Mouse (Mus musculus) midbrain, embryonic 16.5 days (tissue): ENCODE data around the gene Rpap2. TPM values are rescaled to one million over a fixed set of nuclear protein-coding genes. Genes with fewer than 3 reads are reported as not detected.

Source experiments
- ATAC-seq: fragments of 200-750 bp; cut with Nextera tagmentation; 2 replicates; pipeline ENCODE4 v1.8.0; 2017; ENCODE audit warnings: moderate TSS enrichment
- H3K27ac ChIP-seq: fragments of 300-500 bp; sonication (generic); 2 replicates; pipeline ENCODE4 v1.5.1; 2014; ENCODE audit warnings: mild to moderate bottlenecking, low read length, mixed read lengths
- H3K27me3 ChIP-seq: fragments of 300-500 bp; sonication (generic); 2 replicates; pipeline ENCODE4 v1.6.1; 2014; ENCODE audit warnings: low read depth, low read length, mixed read lengths; ENCODE audit not compliant: control insufficient read depth, insufficient read depth
- H3K36me3 ChIP-seq: fragments of 300-500 bp; sonication (generic); 2 replicates; pipeline ENCODE4 v1.6.1; 2014; ENCODE audit warnings: mild to moderate bottlenecking, low read length, moderate library complexity, mixed read lengths; ENCODE audit not compliant: control insufficient read depth, insufficient read depth
- H3K4me1 ChIP-seq: fragments of 300-500 bp; sonication (generic); 2 replicates; pipeline ENCODE4 v1.6.1; 2014; ENCODE audit warnings: mild to moderate bottlenecking, low read length, mixed read lengths; ENCODE audit not compliant: control insufficient read depth, insufficient read depth
- H3K4me2 ChIP-seq: fragments of 300-500 bp; sonication (generic); 2 replicates; pipeline ENCODE4 v1.6.1; 2014; ENCODE audit warnings: mild to moderate bottlenecking, low read length, mixed read lengths
- H3K4me3 ChIP-seq: fragments of 300-500 bp; sonication (generic); 2 replicates; pipeline ENCODE4 v1.5.1; 2014; ENCODE audit warnings: low read depth, mild to moderate bottlenecking, low read length, moderate library complexity, mixed read lengths
- H3K9ac ChIP-seq: fragments of 300-500 bp; sonication (generic); 2 replicates; pipeline ENCODE4 v1.6.1; 2014; ENCODE audit warnings: low read depth, low read length, mixed read lengths
- H3K9me3 ChIP-seq: fragments of 300-500 bp; sonication (generic); replicated peaks from 2 replicates; pipeline ENCODE4 v1.6.1; 2014; ENCODE audit warnings: mild to moderate bottlenecking, low read length, mixed read lengths; ENCODE audit not compliant: control insufficient read depth, poor library complexity, severe bottlenecking
- WGBS: fragments of 180-500 bp; shearing (Covaris S2); extraction: QIAGEN DNeasy Blood & Tissue Kit; methylation state at CpG from one replicate; pipeline ENCODE4 v1.1.7; 2014; 5-methylcytosine and 5-hydroxymethylcytosine counted together
- polyA plus RNA-seq: library from polyadenylated mRNA; unstranded; fragments of >200 nt; fragmentation: Nextera tagmentation; extraction: Ambion mirVana; gene quantifications from 2 replicates; pipeline ENCODE4 v1.2.1, GENCODE M21; 2015

The Rpap2 gene
- polyA plus RNA-seq, 1 experiment from 2014 or later: 26.2 TPM

DNA sequence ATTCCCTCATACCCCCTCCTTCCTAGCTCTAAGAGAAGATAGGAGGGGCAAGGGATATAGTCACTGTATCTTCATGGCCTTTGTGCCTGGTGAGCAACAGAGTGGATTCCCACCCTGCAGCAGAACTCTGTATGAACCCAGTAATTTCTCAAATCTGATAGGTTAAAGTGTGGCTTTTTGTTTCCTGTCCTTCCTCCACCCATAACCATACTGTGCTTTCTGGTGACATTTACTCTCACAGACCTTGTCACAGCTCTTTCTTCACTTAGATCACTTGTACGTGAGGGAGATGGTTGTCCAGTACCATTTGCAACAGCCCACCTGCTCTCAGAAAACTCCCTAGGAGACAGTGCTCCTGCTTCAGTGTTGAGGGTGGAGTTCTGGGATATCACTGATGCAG lies 53.3 kb downstream of the Rpap2 start:
- H3K4me1 ChIP-seq: no peaks in the 10 kb centered on the region
- ATAC-seq: no peak
- 100% methylated on average over 1 of the region's 1 CpGs for WGBS
- no peak overlapping the region for H3K27ac ChIP-seq
- H3K4me2 ChIP-seq: no peak overlapping the region
- H3K9ac ChIP-seq: no peak overlapping the region
- H3K27me3 ChIP-seq: no peaks in the 10 kb centered on the region
- H3K36me3 ChIP-seq: no peaks in the 10 kb centered on the region
- no peaks in the 10 kb centered on the region for H3K9me3 ChIP-seq
- H3K4me3 ChIP-seq: no peak overlapping the region

DNA sequence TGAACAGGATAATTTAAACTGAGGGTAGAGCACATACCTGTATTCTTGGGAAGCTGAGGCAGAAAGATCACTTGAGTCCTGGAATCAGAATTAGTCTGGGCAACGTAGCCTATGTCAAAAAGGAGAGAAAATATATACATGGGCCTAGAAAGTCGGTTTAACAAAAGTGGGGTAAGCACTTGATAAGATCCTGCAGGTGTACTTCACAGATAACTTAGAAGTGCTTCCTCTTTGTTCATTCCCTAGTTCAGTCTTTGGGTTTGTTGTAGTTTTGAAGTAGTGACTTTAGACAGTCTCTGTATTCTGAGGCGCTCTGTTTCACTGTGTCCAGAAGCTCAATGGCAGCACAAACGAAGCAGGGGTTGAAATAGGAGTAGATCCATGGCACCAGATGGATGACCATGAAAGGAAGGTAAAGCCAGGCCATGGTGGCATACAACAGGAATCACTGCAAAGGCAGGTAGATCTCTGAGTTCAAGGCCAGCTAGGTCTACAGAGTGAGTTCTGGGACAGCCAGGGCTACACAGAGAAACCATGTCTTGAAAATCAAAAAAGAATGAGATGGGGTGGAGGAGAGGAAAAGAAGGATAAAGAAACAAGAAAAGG lies 55.0 kb downstream of the Rpap2 start:
- no peak overlapping the region for H3K27ac ChIP-seq
- no peaks in the 10 kb centered on the region for H3K27me3 ChIP-seq
- H3K9ac ChIP-seq: no peak overlapping the region
- H3K4me1 ChIP-seq: no peaks in the 10 kb centered on the region
- 0 out of 2 replicates have a peak, but pooled peaks cover 4% of the 10 kb centered on the region for H3K36me3 ChIP-seq
- ATAC-seq: no peak
- H3K9me3 ChIP-seq: no peaks in the 10 kb centered on the region
- H3K4me2 ChIP-seq: no peak overlapping the region
- whole genome bisulfite sequencing: 95% methylated on average over 4 of the region's 4 CpGs
- no peak overlapping the region for H3K4me3 ChIP-seq

DNA sequence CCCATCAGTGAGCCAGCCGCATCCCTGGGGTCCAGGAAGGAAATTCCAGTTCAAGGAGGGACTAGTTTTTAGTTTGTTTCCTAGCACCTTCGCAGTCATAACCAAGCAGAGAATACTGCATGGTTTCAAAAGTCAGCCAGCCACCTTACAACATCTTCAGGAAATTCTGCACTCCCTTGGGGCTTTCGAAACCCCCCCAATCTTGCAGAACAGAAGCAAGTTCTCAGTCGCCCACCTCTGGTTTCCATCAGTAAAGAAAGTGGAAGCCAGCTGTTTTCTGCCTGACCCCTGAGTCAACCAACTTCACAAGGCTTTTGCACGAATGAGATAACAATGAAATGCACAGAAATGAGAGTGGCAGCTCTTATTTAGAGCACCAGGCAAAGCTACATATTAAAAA lies 81.2 kb downstream of the Rpap2 start:
- Histone ChIP-seq H3K36me3 (no peaks in the 10 kb centered on the region), H3K27ac (no peak overlapping the region), H3K9me3 (no peaks in the 10 kb centered on the region), H3K4me2 (no peak overlapping the region), H3K4me1 (no peaks in the 10 kb centered on the region), H3K4me3 (no peak overlapping the region), H3K9ac (no peak overlapping the region), H3K27me3 (no peaks in the 10 kb centered on the region)
- 69% methylated on average over 5 of the region's 5 CpGs for WGBS
- no peak for ATAC-seq

- Histone ChIP-seq H3K27ac (no peak overlapping the region), H3K9ac (no peak overlapping the region), H3K36me3 (no peaks in the 10 kb centered on the region), H3K4me3 (no peak overlapping the region), H3K27me3 (no peaks in the 10 kb centered on the region), H3K9me3 (no peaks in the 10 kb centered on the region), H3K4me2 (no peak overlapping the region), H3K4me1 (no peaks in the 10 kb centered on the region)
- no peak for ATAC-seq
- WGBS: 84% methylated on average over 5 of the region's 5 CpGs
These were observed 84.1 kb downstream of the Rpap2 start for GRCm38 (mm10) chr5:107681300-107681699.

- no peak overlapping the region for H3K4me2 ChIP-seq
- H3K4me1 ChIP-seq: peaks cover 6% of the 10 kb centered on the region
- no peak overlapping the region for H3K4me3 ChIP-seq
- H3K36me3 ChIP-seq: no peaks in the 10 kb centered on the region
- H3K9me3 ChIP-seq: no peaks in the 10 kb centered on the region
- ATAC-seq: no peak
- peaks cover 3% of the 10 kb centered on the region; the same call in 1 of the 2 replicates for H3K27me3 ChIP-seq
- no peak overlapping the region for H3K27ac ChIP-seq
- no peak overlapping the region for H3K9ac ChIP-seq
- WGBS: 82% methylated on average over 2 of the region's 2 CpGs
These were observed 87.2 kb downstream of the Rpap2 start for GRCm38 (mm10) chr5:107684380-107684779.

GRCm38 (mm10) chr5:107687161-107687560 lies 90.0 kb downstream of the Rpap2 start:
- peaks cover 6% of the 10 kb centered on the region for H3K4me1 ChIP-seq
- no peak overlapping the region for H3K27ac ChIP-seq
- no peak for ATAC-seq
- 97% methylated on average over 5 of the region's 5 CpGs for WGBS
- H3K9ac ChIP-seq: no peak overlapping the region
- H3K4me2 ChIP-seq: peak overlapping the region; percentile 70
- H3K9me3 ChIP-seq: no peaks in the 10 kb centered on the region
- H3K27me3 ChIP-seq: peaks cover 3% of the 10 kb centered on the region; the same call in 1 of the 2 replicates
- no peaks in the 10 kb centered on the region for H3K36me3 ChIP-seq
- H3K4me3 ChIP-seq: no peak overlapping the region

- H3K4me1 ChIP-seq: peaks cover 6% of the 10 kb centered on the region
- H3K9ac ChIP-seq: peak overlapping the region; percentile 63
- no peaks in the 10 kb centered on the region for H3K36me3 ChIP-seq
- no peaks in the 10 kb centered on the region for H3K9me3 ChIP-seq
- ATAC-seq: peak; percentile 96
- H3K4me3 ChIP-seq: peak overlapping the region; percentile 49
- H3K27ac ChIP-seq: peak overlapping the region; percentile 23
- 16% methylated on average over 46 of the region's 46 CpGs for WGBS
- peaks cover 3% of the 10 kb centered on the region; the same call in 1 of the 2 replicates for H3K27me3 ChIP-seq
- peak overlapping the region; percentile 70 for H3K4me2 ChIP-seq
These were observed 90.7 kb downstream of the Rpap2 start for GRCm38 (mm10) chr5:107687592-107688498.

DNA sequence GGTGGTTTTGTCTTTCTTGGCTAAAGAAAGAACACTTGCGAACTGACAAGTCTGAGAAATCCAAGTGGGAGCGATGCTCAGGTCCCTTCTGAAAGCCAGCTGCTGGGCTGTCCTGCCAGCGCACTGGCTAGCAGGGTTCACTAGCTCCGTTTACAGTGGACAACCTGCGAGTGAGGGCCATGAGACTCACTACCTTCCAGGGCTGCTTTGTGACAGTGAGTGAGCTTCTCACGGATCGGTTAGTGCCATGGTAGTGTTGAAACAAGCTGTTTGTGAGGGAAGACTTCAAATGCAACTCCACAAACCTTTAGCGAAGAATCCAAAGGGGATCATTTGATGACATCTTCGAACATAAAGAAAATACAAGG lies 91.3 kb downstream of the Rpap2 start:
- ATAC-seq: peak; percentile 74
- Histone ChIP-seq H3K4me1 (peaks cover 6% of the 10 kb centered on the region), H3K9ac (peak overlapping the region; percentile 63), H3K27me3 (peaks cover 3% of the 10 kb centered on the region; the same call in 1 of the 2 replicates), H3K27ac (peak overlapping the region; percentile 23), H3K4me2 (peak overlapping the region; percentile 70), H3K4me3 (peak overlapping the region; percentile 49), H3K9me3 (no peaks in the 10 kb centered on the region), H3K36me3 (no peaks in the 10 kb centered on the region)
- WGBS: 21% methylated on average over 9 of the region's 9 CpGs

GRCm38 (mm10) chr5:107695019-107695418 lies 97.8 kb downstream of the Rpap2 start:
- WGBS: 97% methylated on average over 2 of the region's 3 CpGs
- Histone ChIP-seq H3K27me3 (no peaks in the 10 kb centered on the region), H3K4me3 (no peak overlapping the region), H3K4me1 (no peaks in the 10 kb centered on the region), H3K9ac (no peak overlapping the region), H3K36me3 (no peaks in the 10 kb centered on the region), H3K27ac (no peak overlapping the region), H3K4me2 (no peak overlapping the region), H3K9me3 (no peaks in the 10 kb centered on the region)
- no peak for ATAC-seq
